Mouse (Mus musculus) forebrain, embryonic 15.5 days (tissue): ENCODE results near the gene Far1. TPM values are rescaled to one million over a fixed set of nuclear protein-coding genes. Genes with fewer than 3 reads are reported as not detected.

Experiments used
- ATAC-seq: fragments of 200-750 bp; cut with Nextera tagmentation; replicated peaks from 2 replicates; pipeline ENCODE4 v1.8.0; 2017; ENCODE audit warnings: mild to moderate bottlenecking, moderate TSS enrichment, moderate library complexity
- H3K27ac ChIP-seq: fragments of 300-500 bp; sonication (generic); replicated peaks from 2 replicates; pipeline ENCODE4 v1.5.1; 2015; ENCODE audit warnings: mild to moderate bottlenecking, inconsistent platforms
- H3K27me3 ChIP-seq: fragments of 300-500 bp; sonication (generic); 2 replicates; pipeline ENCODE4 v1.6.1; 2015; ENCODE audit warnings: inconsistent platforms
- H3K36me3 ChIP-seq: fragments of 300-500 bp; sonication (generic); 2 replicates; pipeline ENCODE4 v1.6.1; 2015; ENCODE audit warnings: mild to moderate bottlenecking, inconsistent platforms
- H3K4me1 ChIP-seq: fragments of 300-500 bp; sonication (generic); 2 replicates; pipeline ENCODE4 v1.6.1; 2015; ENCODE audit warnings: inconsistent platforms
- H3K4me2 ChIP-seq: fragments of 300-500 bp; sonication (generic); replicated peaks from 2 replicates; pipeline ENCODE4 v1.6.1; 2015; ENCODE audit warnings: mild to moderate bottlenecking, inconsistent platforms
- H3K4me3 ChIP-seq: fragments of 300-500 bp; sonication (generic); 2 replicates; pipeline ENCODE4 v1.5.1; 2015; ENCODE audit warnings: mild to moderate bottlenecking, inconsistent platforms
- H3K9ac ChIP-seq: fragments of 300-500 bp; sonication (generic); replicated peaks from 2 replicates; pipeline ENCODE4 v1.6.1; 2015; ENCODE audit warnings: mild to moderate bottlenecking, inconsistent platforms
- H3K9me3 ChIP-seq: fragments of 300-500 bp; sonication (generic); 2 replicates; pipeline ENCODE4 v1.6.1; 2016; ENCODE audit warnings: inconsistent platforms
- WGBS: fragments of 180-500 bp; shearing (Covaris S2); methylation state at CpG from one replicate; pipeline ENCODE4 v1.1.7; 2015; ENCODE audit warnings: mixed read lengths; 5-methylcytosine and 5-hydroxymethylcytosine counted together
- polyA plus RNA-seq: library from polyadenylated mRNA; unstranded; fragments of >200 nt; fragmentation: Nextera tagmentation; extraction: Ambion mirVana; gene quantifications from 2 replicates; pipeline ENCODE4 v1.2.1, GENCODE M21; 2015

Far1 gene
- polyA plus RNA-seq, 1 experiment from 2014 or later = 69.5 TPM

- no peaks in the 10 kb centered on the region for H3K9me3 ChIP-seq
- H3K36me3 ChIP-seq = no peaks in the 10 kb centered on the region
- peak overlapping the region; percentile 57 for H3K27ac ChIP-seq
- H3K4me3 ChIP-seq = peak overlapping the region; percentile 62
- H3K27me3 ChIP-seq = no peaks in the 10 kb centered on the region; the same call in 1 of the 2 replicates
- whole genome bisulfite sequencing = 18% methylated on average over 20 of the region's 20 CpGs
- H3K4me2 ChIP-seq = peak overlapping the region; percentile 81
- no peak for ATAC-seq
- peak overlapping the region; percentile 64 for H3K9ac ChIP-seq
- peaks cover 27% of the 10 kb centered on the region for H3K4me1 ChIP-seq
Measured at GRCm38 (mm10) chr7:113512527-113513285, 928 bp upstream of the Far1 start.

DNA sequence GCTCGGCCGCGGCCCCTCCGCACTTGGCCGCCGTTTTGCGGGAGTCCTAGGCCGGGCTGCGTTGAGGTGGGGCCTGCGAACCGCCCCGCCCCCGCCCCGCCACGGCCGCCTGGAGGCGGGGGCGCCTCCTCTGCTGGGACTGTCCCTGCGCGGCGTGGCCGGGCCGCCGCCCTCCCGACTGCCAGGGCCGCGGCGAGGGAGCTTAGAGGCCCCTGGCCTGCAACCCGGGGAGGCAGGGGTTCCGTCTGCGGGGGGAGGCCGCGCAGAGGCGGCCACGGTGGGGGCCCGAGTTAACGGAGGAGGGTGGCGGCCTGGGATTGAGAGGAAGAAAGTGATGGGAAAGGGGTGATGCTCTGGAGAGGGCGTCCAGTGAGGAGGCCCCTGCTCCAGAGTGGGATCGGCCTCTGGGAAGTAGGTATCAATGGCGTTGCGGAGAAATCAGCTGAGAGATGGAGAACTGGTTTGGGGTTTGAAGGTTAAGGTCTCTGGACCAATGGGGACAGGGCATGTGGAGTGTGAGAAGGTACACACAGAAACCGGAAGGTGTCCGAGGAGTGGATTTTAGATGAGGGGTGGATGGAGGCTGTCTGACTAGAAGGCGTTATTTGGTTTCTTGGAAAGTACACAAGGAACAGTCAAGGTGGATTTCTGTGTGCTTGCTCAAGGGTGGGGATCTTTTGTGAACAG, 472 bp downstream of the Far1 start:
- WGBS = 1% methylated on average over 45 of the region's 45 CpGs
- H3K4me3 ChIP-seq = peak overlapping the region; percentile 62
- peak overlapping the region; percentile 91 for H3K9ac ChIP-seq

DNA sequence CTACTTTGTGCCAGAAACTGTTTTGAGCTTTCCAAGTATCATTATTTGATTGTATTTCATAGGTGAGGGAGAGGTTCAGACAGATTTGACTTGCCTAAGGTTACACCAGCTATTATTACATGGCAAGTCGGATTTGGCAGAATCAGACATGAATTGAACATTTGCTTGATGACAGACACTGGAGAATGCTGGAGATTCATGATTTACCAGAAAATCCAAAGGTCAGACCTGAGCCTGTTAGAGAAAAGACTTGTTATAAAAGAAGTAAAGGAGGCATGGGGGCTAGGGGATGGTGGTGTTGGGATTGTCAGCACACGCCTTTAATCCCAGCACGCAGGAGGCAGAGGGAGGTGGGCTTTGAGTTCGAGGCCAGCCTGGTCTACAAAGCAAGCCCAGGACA, 2.2 kb downstream of the Far1 start:
- Histone ChIP-seq H3K4me2 (no peak overlapping the region), H3K9me3 (no peaks in the 10 kb centered on the region), H3K4me3 (no peak overlapping the region), H3K36me3 (no peaks in the 10 kb centered on the region), H3K9ac (no peak overlapping the region), H3K27me3 (no peaks in the 10 kb centered on the region; the same call in 1 of the 2 replicates), H3K27ac (no peak overlapping the region), H3K4me1 (peaks cover 27% of the 10 kb centered on the region)
- ATAC-seq = no peak
- WGBS = 83% methylated on average over 4 of the region's 4 CpGs

More for the DNA sequence above, 472 bp downstream of the Far1 start:
- no peaks in the 10 kb centered on the region for H3K9me3 ChIP-seq
- peak overlapping the region; percentile 55 for H3K4me2 ChIP-seq
- H3K27ac ChIP-seq = peak overlapping the region; percentile 91
- H3K27me3 ChIP-seq = no peaks in the 10 kb centered on the region; the same call in 1 of the 2 replicates
- no peaks in the 10 kb centered on the region for H3K36me3 ChIP-seq
- peak; percentile 81 for ATAC-seq
- H3K4me1 ChIP-seq = peaks cover 27% of the 10 kb centered on the region

DNA sequence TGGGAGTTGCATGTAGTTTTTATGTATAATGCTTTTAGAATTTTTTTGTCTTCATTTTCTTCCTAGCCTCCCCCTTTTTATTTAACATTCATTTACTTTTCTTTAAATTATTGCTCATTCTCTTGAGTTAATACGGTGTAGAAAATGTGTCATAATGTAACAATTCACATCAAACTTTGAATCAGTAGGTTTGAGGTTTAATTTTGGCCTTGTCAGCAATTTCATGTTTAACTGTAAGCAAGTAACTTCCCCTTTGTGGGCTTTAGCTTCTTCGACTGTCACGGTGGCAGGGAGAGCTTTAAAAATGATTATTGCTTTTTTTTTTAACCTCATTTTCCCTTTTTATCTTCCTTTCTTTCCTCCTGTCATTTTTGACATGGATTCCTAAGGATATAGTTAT, 4.8 kb downstream of the Far1 start:
- no peak overlapping the region for H3K4me3 ChIP-seq
- no peak for ATAC-seq
- H3K9ac ChIP-seq = no peak overlapping the region
- H3K27ac ChIP-seq = no peak overlapping the region
- no peaks in the 10 kb centered on the region for H3K9me3 ChIP-seq
- H3K36me3 ChIP-seq = no peaks in the 10 kb centered on the region
- H3K4me1 ChIP-seq = peaks cover 20% of the 10 kb centered on the region
- no peak overlapping the region for H3K4me2 ChIP-seq
- WGBS = 75% methylated on average over 3 of the region's 3 CpGs
- H3K27me3 ChIP-seq = no peaks in the 10 kb centered on the region

DNA sequence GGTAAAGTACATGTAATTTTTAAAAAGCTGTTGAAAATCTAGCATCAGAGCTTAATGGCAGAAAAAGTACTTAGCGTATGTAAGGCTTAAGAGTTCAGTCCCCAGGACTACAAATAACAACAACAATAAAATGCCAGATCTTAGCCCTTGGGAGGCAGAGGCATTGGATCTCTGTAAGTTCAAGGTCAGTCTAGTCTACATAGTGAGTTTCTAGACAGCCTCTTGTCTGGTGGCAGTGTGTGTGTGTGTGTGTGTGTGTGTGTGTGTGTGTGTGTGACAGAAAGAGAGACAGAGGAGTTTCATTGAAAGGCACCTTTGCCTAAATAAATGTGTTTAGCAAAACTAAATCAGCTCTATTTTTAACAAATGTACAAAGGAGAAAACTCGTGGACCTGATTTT, 5.3 kb downstream of the Far1 start:
- peaks cover 20% of the 10 kb centered on the region for H3K4me1 ChIP-seq
- no peak overlapping the region for H3K4me2 ChIP-seq
- H3K36me3 ChIP-seq = no peaks in the 10 kb centered on the region
- H3K27ac ChIP-seq = no peak overlapping the region
- no peaks in the 10 kb centered on the region for H3K9me3 ChIP-seq
- no peak for ATAC-seq
- WGBS = 86% methylated on average over 2 of the region's 2 CpGs
- no peak overlapping the region for H3K4me3 ChIP-seq
- H3K9ac ChIP-seq = no peak overlapping the region
- H3K27me3 ChIP-seq = no peaks in the 10 kb centered on the region

DNA sequence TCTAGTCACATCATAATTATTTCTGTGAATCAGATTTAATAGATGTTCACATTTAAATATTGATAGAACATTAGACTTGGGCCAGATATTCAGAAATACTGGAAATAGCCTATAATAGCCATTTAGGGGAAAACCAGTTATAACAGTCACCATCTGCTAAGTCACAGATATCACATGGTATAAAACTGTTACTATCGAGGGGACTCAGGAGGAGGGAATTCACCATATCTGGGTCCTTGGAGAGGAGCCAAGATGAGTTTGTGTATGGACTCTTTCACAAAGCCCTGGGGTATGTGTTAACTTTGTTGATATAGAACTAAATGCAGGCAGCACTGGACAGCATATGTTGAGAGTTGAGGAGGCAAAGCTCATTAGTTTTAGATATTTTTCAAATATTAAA, 29.5 kb downstream of the Far1 start:
- ATAC-seq = no peak
- peaks cover 13% of the 10 kb centered on the region for H3K36me3 ChIP-seq
- H3K4me2 ChIP-seq = no peak overlapping the region
- no peaks in the 10 kb centered on the region for H3K9me3 ChIP-seq
- H3K9ac ChIP-seq = no peak overlapping the region
- 31% methylated on average over 1 of the region's 1 CpGs for WGBS
- H3K27ac ChIP-seq = no peak overlapping the region
- no peak overlapping the region for H3K4me3 ChIP-seq
- H3K27me3 ChIP-seq = no peaks in the 10 kb centered on the region
- no peaks in the 10 kb centered on the region for H3K4me1 ChIP-seq

- H3K4me1 ChIP-seq = no peaks in the 10 kb centered on the region
- H3K27ac ChIP-seq = no peak overlapping the region
- peaks cover 21% of the 10 kb centered on the region for H3K36me3 ChIP-seq
- ATAC-seq = no peak
- no peak overlapping the region for H3K9ac ChIP-seq
- no peaks in the 10 kb centered on the region for H3K9me3 ChIP-seq
- no peak overlapping the region for H3K4me3 ChIP-seq
- H3K27me3 ChIP-seq = no peaks in the 10 kb centered on the region
- H3K4me2 ChIP-seq = no peak overlapping the region
Measured at GRCm38 (mm10) chr7:113551742-113552463, 38.3 kb downstream of the Far1 start.

DNA sequence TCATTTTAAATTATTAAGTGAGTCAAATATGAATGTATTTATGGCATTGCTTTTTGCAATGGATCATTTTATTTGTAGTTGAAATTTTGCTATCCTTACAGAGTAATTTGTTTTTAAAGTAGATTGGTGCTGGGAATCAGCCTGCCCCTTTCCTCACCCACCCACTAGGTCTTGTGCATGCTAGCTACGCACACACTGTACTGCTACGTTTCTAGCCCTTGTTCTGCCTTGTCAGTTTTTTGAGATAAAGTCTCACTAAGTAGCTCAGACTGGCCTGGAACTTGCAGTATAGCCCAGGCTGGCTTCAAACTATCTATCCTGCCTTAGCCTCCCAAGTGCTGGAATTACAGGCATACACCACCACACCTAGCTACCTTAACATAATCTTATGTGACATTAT, 38.9 kb downstream of the Far1 start:
- H3K9ac ChIP-seq = no peak overlapping the region
- H3K27ac ChIP-seq = no peak overlapping the region
- H3K9me3 ChIP-seq = no peaks in the 10 kb centered on the region
- no peak overlapping the region for H3K4me3 ChIP-seq
- peaks cover 20% of the 10 kb centered on the region for H3K36me3 ChIP-seq
- no peaks in the 10 kb centered on the region for H3K27me3 ChIP-seq
- no peak overlapping the region for H3K4me2 ChIP-seq
- no peaks in the 10 kb centered on the region for H3K4me1 ChIP-seq
- ATAC-seq = no peak
- WGBS = 91% methylated on average over 2 of the region's 2 CpGs

GRCm38 (mm10) chr7:113556138-113556537, 42.5 kb downstream of the Far1 start:
- Histone ChIP-seq H3K9me3 (no peaks in the 10 kb centered on the region), H3K4me1 (no peaks in the 10 kb centered on the region), H3K4me2 (no peak overlapping the region), H3K4me3 (no peak overlapping the region), H3K9ac (no peak overlapping the region), H3K36me3 (peaks cover 13% of the 10 kb centered on the region), H3K27ac (no peak overlapping the region), H3K27me3 (no peaks in the 10 kb centered on the region)
- no peak for ATAC-seq
- WGBS = 81% methylated on average over 1 of the region's 1 CpGs

GRCm38 (mm10) chr7:113566892-113567291, 53.3 kb downstream of the Far1 start:
- H3K9ac ChIP-seq = no peak overlapping the region
- 92% methylated on average over 1 of the region's 1 CpGs for WGBS
- H3K36me3 ChIP-seq = peaks cover 8% of the 10 kb centered on the region; the same call in 1 of the 2 replicates
- H3K27me3 ChIP-seq = no peaks in the 10 kb centered on the region
- no peak overlapping the region for H3K4me3 ChIP-seq
- no peak for ATAC-seq
- H3K9me3 ChIP-seq = no peaks in the 10 kb centered on the region
- H3K4me2 ChIP-seq = no peak overlapping the region
- H3K27ac ChIP-seq = no peak overlapping the region
- no peaks in the 10 kb centered on the region for H3K4me1 ChIP-seq

DNA sequence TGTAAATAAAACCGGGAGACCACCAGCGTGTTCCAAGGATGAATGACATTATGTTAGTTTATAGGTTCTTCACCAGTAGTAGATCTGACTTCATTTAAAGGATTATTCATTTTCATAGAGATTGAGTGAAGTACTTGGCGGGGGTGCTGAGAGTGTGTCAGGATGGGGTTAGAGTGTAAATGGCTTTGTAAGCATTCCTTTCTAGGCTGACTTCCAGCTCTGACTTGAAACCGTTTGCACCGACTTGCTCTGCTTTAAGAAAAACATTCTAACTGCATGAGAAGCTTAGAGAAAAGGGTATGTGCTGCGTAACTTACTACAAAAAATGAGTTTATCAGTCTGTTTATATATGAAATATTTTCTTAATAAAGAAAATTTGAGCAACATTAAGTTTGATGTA, 57.5 kb downstream of the Far1 start:
- no peak overlapping the region for H3K4me3 ChIP-seq
- 81% methylated on average over 6 of the region's 6 CpGs for WGBS
- H3K36me3 ChIP-seq = peaks cover 7% of the 10 kb centered on the region; the same call in 1 of the 2 replicates
- H3K4me1 ChIP-seq = no peaks in the 10 kb centered on the region
- no peaks in the 10 kb centered on the region for H3K9me3 ChIP-seq
- no peak overlapping the region for H3K27ac ChIP-seq
- H3K27me3 ChIP-seq = no peaks in the 10 kb centered on the region
- no peak overlapping the region for H3K9ac ChIP-seq
- no peak for ATAC-seq
- H3K4me2 ChIP-seq = no peak overlapping the region

- peaks cover 2% of the 10 kb centered on the region; the same call in 1 of the 2 replicates for H3K36me3 ChIP-seq
- ATAC-seq = no peak
- 73% methylated on average over 2 of the region's 2 CpGs for WGBS
- no peak overlapping the region for H3K9ac ChIP-seq
- H3K27ac ChIP-seq = no peak overlapping the region
- H3K4me2 ChIP-seq = no peak overlapping the region
- H3K4me1 ChIP-seq = no peaks in the 10 kb centered on the region
- H3K27me3 ChIP-seq = no peaks in the 10 kb centered on the region
- no peak overlapping the region for H3K4me3 ChIP-seq
- no peaks in the 10 kb centered on the region for H3K9me3 ChIP-seq
Measured at GRCm38 (mm10) chr7:113572741-113573140, 59.1 kb downstream of the Far1 start.
